Mouse (Mus musculus): ENCODE results near the gene Ankrd33b. TPM values are rescaled to one million over a fixed set of nuclear protein-coding genes. Genes with fewer than 3 reads are reported as not detected.

Ankrd33b gene
- total RNA-seq, 2 experiments from 2014 or later = 53.2 to 54.2 TPM

DNA sequence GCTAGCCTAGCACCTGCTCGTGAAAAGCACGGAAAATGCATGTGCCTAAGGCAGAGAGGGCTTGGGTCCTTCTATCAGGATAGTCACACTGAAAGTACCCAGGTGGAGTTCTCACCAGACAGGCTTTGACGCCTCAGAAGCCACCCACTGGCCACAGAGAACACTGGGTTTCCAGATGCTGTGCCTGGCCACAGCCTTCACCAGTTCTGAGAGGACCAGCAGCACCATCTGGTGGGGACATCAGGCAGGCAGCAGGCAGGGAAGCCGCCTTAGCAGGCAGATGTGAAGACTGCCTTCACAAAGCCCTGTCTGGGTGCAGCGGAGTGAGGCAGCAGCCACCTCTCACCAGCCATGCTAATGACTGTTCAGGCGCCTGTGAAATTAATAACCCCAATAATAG is 102.7 kb downstream of the Ankrd33b start:
- DNase-seq = peak; percentile 84 to 85

DNA sequence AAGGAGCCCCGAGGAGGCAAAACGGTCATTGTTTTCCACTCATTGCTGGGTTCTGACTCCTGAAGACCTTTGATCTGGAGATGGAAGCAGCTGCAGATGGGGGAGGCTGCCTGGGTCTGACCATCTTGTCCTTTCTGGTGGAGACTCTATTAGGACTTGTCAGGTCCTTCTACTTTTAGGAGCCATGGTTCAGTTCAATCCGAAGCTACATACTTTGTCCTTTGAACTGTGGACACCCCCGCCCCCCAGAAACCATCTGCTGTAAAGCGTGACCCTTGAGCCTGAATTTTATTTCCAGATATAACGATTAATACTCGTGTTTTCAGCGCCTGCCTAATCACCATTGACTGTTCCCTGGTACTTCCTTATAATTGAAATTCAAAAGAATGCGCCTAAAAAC is 105.2 kb downstream of the Ankrd33b start:
- DNase-seq = no peak

DNA sequence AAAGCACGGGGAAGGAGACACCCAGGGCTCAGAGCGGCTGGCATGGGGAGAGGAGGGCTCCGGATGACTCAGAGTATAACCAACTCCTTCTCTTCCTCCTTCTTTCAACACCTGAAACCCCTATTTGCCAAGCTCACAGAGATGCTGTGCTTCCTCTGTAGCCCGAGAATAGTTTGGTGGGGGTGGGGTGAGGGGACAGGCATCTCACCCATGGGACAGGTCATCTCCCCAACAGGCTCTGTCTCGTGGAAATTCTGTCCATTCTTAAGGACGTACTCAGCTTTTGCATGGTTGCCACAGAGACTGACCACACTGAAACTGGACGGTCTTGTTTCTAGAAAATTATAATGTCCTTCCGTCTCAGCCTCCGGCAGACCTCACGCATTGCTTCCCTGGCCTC is 106.4 kb downstream of the Ankrd33b start:
- DNase-seq = no peak

DNA sequence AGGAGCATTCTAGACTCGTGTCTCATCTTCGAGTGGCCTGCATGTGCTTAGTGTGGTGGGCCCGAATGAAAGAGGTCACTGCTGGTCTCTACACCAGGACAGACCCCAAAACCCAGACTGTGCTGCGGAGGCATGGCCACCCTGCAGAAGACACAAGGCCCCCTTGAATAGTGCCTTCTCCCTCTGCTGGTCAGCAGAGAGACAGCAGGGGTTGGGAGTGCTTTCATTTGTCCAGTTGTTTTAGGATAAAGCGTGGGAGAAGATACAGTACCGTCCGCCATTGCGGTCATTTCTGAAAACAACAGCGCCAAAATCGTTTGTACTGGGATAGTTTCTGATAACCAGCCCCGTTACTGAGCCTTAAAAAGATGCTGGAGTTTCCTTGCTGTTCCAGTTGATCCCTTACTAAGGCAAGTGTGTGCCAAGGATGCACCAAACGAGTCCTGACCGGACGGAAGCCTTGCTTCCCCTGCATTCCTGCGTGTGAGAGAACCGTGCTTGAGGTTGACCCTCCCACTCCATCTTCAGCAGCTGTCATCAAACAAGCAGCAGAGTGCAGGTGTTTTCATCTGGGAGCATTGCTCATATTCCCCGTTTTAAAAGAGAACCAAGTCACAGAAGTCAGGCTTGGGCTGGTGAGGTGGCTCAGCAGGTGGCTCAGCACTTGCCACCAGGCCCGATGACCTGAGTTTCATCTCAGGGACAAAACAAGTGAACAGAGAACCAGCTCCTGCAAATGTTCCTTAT is 108.7 kb downstream of the Ankrd33b start:
- DNase-seq = no peak

DNA sequence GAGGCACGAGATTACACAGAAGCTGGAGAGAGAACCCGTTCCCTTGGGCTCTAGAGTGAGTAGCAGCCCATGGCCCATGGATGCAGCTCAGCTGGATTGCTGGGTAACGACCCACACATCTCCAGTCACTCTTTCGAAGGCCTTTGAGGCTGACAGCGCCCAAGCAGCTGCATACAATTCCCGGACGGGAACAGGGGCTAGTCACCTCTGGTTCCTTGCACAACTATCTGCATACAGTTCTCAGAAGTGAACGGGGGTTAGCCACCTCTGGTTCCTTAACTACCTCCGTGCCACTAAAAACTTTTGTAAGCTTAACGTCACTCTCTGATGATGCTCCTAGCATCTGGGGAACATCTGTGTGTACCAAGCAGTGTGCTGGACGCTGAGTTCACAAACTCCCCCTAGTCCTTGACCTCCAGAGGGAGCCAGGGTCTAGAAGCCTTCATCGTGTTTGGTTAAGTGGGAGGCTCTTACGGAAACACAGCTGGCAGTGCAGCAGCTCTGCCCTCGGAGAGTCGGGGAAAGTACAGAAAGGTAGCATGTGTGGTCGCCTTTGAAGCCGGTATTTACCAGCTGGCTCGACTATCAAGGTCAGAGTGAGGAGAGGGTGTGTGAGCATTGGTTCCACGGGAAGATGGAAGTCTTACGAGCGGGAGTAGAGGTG is 109.4 kb downstream of the Ankrd33b start:
- DNase-seq = no peak

DNA sequence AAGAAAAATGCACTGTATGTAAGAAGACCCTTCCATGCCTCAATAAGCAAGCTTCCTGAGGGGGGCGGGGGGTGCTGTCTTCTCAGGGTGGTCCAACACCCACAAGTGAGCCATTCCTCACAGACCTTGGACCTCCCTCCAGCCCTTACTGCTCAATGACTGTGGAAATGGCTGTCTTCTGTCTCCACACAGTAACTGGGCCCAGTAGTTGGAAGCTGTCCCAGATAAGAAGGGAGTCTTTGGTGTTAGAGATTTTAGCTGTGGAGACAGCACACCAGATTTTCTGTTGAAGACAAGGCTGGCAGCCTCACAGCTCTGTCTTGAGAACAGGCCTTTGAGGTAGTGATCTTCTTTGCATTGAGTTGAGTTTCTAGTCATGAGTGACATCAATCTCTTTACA is 110.2 kb downstream of the Ankrd33b start:
- no peak for DNase-seq

DNA sequence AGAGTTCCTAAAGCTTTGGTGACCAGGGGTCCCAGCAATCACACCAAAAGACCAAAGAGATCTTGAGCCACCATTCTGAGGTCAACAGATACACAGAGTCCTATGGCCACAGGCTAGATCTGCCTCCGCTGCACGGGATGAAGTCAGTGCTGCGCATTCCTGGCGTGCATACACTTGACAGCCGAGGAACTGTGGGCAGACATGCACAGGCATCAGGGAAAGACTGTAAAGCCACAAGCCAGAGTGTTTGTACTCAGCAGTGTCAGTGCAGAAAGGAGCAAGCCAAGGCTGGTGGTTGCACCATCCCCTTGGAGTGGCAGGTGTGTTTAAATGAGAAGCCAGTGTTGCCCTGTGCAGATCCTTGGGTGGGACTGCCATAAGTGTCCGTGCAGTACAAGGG is 111.8 kb downstream of the Ankrd33b start:
- DNase-seq = no peak

DNA sequence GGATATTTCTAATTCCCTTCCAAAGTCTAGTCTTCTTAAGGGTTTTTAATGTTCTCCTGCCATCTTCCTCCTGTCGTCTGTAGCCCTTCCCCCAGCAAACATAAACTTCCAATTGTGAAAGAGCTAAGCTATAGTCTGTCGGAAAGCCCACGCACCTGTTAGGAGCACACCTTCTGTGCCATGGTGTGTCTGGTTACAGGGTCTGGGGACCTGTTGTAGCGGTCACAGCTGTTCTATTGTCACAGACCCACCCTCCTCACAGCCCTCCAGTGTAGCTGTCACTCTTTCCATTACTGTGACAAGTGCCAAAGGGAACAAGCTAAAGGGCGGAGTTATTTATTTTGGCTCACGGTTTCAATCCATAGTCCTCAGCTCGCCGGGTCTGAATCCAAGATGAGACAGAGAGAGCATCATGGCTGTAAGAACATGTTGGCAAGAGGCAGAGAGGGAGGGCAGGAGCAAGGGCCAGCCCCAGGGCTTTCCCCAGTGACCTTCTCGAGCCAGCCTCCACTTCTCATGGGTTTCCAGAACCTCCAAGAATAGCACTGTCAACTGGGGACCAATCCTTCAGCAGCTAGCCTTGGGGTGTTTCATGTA is 112.5 kb downstream of the Ankrd33b start:
- no peak for DNase-seq

DNA sequence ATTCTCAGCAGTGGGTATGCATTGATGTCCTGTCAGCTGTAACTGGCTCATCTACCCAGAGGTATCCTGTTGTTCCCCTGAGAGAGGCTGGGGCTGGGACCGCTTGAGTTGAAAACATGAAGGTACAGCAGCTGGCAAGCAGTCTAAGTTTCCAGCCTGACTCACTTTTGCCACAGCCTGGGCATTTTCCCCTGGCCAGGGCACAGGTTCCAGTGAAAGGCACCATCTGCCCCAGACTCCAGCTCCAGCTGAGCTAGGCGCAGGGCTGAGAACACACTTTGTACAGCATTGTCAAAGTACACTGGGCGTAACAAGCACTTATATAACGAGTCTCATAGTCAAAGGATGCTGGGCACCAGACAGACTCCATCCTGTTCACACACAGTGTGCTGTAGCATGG is 113.6 kb downstream of the Ankrd33b start:
- DNase-seq = no peak

DNA sequence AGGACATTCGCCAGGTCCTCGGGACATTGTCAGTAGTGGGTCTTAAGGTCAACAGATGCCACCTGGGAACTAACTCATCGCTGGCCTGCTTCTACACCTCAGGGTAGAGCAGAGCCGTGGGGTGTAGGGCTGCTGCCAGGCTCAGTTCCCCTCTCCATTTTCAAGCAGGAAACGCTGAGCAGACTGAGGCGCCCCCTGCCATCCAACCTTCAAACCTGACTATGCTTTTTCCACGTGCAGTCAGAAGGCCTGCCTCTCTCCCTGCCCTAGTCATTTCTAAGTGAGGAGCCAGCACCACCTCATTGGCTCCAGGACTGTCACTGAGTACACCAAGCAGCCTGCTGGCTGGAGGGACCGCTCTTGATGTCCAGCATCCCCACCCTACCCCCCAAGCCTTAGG is 114.1 kb downstream of the Ankrd33b start:
- no peak for DNase-seq

DNA sequence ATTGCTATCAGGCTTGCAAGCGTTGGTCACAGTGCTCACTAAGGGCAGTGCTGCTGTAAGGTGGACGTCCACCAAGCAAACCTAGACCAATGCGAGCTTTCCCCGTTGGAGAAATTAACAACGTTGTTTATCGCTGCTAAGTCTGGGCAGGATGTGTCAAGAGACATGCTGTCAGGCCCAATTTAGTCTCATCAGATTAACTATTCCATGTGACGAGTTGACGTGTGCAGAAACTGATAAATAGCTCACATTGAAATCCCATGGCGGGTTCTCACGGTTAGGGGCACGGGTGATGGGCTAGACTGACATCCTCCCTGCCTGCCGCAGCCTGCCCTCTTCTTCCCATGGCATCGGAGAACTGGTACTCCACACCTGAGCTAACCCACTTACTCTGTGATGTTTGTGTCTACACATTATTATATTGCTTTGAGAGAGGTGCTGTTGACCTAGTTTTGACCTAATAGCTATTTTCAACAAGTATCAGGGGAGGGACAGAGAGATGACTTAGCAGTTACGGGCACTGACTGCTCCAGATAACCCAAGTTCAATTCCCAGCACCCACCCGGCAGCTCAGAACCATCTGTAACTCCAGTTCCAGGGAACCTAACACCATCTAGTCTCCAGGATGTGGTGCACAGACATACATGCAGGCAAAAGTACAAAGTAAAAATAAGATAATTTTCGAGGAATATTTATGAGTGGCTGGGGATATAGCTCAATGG is 114.8 kb downstream of the Ankrd33b start:
- DNase-seq = no peak

DNA sequence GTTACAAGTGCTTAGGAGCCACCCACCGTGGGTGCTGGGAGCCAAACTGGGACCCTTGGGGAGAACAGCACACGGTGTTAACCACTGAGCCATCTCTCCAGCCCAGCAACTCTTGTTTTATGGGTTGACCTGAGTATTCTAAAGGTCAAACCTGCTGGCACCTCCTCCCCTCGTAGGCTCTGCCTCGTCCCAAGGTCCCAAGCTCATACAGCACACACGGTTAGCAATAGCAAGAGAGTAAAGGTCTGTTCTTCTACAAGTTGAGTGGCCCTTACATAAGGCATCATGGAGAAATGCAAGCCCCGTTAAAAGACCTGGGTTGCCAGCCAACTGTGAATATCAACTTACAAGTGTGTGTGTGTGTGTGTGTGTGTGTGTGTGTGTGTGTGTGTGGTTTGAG is 116.3 kb downstream of the Ankrd33b start:
- DNase-seq = no peak

DNA sequence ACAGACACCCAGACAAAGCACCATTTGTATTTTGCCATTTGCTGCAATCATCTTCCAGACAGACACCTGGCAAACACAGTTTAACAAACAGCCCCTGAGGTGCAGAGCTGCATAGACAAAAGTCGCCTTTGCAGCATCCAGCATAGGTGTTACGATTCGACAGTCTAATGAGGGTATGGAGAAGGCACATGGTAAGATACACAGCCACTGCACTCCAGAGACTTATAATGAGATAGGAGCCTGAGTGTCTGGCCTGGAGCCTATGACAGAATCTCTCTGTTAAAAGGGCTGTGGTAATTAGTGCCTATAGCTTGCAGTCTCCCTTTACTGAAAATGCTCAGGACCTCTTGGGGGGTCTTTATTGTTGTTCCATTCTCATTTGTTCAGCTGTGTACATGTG is 116.8 kb downstream of the Ankrd33b start:
- no peak for DNase-seq

DNA sequence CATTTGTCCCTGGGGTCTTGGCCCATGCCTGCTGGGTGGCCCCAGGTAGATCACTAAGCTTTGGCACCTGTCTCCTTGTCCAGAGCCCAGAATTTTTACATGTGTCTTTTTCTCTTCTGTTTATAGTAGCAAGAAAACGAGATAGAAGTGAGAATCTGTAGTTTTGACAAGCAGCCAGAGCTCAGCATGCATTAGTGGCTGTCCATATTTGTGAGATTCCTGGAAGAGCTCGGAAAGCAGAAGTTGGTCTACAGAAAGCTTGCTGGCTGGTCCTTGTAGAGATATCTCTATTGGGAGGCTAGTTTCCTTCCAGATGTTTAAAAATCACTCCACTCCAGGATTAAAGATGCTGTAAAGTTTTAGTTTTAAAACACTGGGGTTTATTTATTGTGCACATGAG is 117.5 kb downstream of the Ankrd33b start:
- no peak for DNase-seq

DNA sequence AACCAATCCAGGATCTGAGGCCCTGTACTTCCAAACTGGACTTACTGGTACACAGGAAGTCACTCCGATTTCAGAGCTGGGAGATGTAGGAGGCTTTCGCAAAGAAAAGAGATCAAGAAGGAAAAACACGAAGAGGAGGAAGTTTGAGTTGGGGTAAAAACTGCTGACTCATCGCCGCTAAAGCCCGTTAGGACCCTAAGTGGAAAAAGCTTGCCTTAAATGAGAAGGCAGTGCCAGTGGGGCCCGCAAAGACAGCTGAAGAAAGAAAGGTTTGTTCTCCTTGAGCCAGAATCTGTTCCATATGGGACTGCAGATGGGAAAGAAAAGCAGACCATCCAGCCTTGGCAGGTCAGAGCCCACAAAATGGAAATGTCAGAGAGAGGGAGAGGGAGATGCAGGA is 118.6 kb downstream of the Ankrd33b start:
- no peak for DNase-seq

DNA sequence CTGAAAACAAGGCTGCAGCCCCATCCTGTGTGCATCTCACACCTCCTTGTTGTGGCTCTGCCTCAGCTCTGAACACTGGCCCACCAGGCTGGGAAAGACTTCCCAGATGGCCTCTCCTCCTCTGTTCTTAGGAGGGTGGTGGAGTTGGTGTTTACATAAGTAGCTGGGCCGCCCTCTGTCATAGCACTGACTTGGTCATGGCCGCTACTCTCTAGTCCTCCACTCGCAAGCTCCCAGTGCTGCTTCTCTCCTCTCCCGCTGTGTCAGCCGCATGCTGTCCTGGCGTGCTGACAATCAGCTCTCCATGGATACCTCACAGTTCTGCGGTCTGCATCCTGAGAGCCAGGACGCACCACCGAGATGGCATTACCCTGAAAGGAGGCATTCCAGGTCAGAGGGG is 120.5 kb downstream of the Ankrd33b start:
- peak; percentile 16 to 44 for DNase-seq

DNA sequence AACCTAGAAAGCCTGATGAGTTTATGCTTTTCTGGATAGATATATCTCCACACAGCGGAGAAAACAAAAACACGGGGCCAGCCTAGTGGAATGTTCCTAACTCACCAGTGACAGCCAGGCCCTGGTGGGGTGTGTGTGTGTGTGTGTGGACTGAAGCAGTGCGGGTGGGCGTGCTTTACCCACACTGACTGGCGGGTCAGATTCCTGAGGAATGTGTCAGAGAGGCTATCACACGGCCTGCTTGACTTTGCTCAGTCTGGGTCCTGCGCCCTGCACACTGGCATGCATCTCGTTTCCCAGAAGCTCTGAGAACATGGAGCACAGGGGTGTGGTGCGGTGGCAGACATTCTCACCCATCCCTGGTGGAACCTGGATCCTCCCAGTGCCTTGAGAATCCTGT is 121.6 kb downstream of the Ankrd33b start:
- DNase-seq = no peak

DNA sequence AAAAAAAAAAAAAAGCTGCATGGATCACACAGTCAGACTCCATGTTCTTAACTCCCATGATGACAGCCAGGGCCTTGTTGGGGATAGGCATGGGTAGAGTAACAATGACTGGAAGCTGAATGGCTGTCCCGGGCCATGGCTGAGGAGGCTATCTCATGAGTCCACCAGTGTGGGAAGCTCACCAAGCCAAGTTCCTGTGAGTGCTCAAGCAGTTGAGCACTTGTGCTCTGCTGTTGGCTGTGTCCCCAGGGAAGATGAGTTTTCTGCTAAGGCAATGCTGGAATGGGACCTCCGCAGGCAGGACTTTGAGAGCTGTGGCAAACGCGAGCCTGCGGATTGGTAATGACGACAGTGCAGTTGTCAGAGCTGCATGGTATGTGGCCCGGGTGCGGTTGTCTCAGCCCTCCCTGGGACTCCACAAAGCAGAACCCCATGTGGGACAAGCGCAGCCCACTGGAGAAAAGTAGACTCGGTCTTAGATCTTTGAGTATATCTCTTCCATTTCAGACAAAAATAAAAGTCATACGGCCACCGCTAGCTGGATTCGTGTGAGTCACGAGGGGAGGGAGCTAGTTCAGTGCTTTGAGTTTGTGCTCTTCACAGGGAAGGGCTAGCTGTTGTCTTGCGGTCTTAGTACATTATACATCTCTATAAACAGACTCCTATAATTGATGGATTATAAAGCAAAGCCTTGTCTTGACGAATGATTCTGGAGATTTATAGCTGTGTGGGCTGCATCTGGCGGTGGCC is 122.7 kb downstream of the Ankrd33b start:
- DNase-seq = no peak

DNA sequence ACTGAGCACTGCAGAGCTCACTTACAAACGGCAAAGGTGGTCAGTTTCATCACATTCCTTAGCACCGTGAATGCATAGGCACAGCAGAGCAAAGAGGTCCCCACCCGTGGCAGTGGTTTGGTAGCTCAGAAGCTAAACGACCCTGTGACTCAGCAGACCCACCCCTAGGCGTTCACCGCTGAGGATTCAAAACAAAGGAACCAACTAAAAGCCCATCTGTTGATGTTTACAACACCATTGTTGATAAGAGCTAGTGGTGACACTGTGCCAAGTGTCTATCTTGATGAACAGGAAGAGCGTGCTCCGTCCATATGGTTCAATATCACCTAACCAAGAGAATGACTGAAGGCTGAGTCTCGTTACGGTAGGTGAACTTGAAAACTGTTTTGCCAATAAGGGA is 124.3 kb downstream of the Ankrd33b start:
- DNase-seq = no peak
